Mouse (Mus musculus) stomach, embryonic 14.5 days (tissue): ENCODE data around the gene Zfp3. TPM values are rescaled to one million over a fixed set of nuclear protein-coding genes. Genes with fewer than 3 reads are reported as not detected.

Source experiments
- ATAC-seq: fragments of 200-750 bp; cut with Nextera tagmentation; 2 replicates; pipeline ENCODE4 v1.8.0; 2017; ENCODE audit warnings: low read depth, moderate TSS enrichment; ENCODE audit not compliant: insufficient number of reproducible peaks, insufficient read depth, low FRiP score
- H3K27ac ChIP-seq: fragments of 300-500 bp; sonication (generic); 2 replicates; pipeline ENCODE4 v1.5.1; 2014; ENCODE audit warnings: mild to moderate bottlenecking, low read length, moderate library complexity, mixed read lengths
- H3K27me3 ChIP-seq: fragments of 300-500 bp; sonication (generic); 2 replicates; pipeline ENCODE4 v1.6.1; 2014; ENCODE audit warnings: low read length, control low read depth, mixed read lengths; ENCODE audit not compliant: control insufficient read depth, insufficient read depth
- H3K36me3 ChIP-seq: fragments of 300-500 bp; sonication (generic); 2 replicates; pipeline ENCODE4 v1.6.1; 2014; ENCODE audit warnings: mild to moderate bottlenecking, control low read depth, low read length, moderate library complexity, mixed read lengths; ENCODE audit not compliant: control insufficient read depth, insufficient read depth
- H3K4me1 ChIP-seq: fragments of 300-500 bp; sonication (generic); 2 replicates; pipeline ENCODE4 v1.6.1; 2014; ENCODE audit warnings: low read length, control low read depth, mixed read lengths; ENCODE audit not compliant: control insufficient read depth, insufficient read depth
- H3K4me2 ChIP-seq: fragments of 300-500 bp; sonication (generic); replicated peaks from 2 replicates; pipeline ENCODE4 v1.6.1; 2014; ENCODE audit warnings: low read depth, low read length, control low read depth
- H3K4me3 ChIP-seq: fragments of 300-500 bp; sonication (generic); 2 replicates; pipeline ENCODE4 v1.5.1; 2014; ENCODE audit warnings: low read depth, low read length, control low read depth
- H3K9ac ChIP-seq: fragments of 300-500 bp; sonication (generic); replicated peaks from 2 replicates; pipeline ENCODE4 v1.6.1; 2014; ENCODE audit warnings: low read depth, mild to moderate bottlenecking, control low read depth, low read length, moderate library complexity, mixed read lengths
- H3K9me3 ChIP-seq: fragments of 300-500 bp; sonication (generic); 2 replicates; pipeline ENCODE4 v1.6.1; 2016; ENCODE audit warnings: low read depth, low read length, control low read depth; ENCODE audit not compliant: control insufficient read depth
- WGBS: fragments of 180-500 bp; shearing (Covaris S2); extraction: QIAGEN DNeasy Blood & Tissue Kit; methylation state at CpG from one replicate; pipeline ENCODE4 v1.1.7; 2014; 5-methylcytosine and 5-hydroxymethylcytosine counted together
- polyA plus RNA-seq: library from polyadenylated mRNA; unstranded; fragments of >200 nt; fragmentation: Nextera tagmentation; extraction: Ambion mirVana; gene quantifications from 2 replicates; pipeline ENCODE4 v1.2.1, GENCODE M21; 2014

Gene Zfp3
- polyA plus RNA-seq, 1 experiment from 2014 or later, result 4.5 TPM

DNA sequence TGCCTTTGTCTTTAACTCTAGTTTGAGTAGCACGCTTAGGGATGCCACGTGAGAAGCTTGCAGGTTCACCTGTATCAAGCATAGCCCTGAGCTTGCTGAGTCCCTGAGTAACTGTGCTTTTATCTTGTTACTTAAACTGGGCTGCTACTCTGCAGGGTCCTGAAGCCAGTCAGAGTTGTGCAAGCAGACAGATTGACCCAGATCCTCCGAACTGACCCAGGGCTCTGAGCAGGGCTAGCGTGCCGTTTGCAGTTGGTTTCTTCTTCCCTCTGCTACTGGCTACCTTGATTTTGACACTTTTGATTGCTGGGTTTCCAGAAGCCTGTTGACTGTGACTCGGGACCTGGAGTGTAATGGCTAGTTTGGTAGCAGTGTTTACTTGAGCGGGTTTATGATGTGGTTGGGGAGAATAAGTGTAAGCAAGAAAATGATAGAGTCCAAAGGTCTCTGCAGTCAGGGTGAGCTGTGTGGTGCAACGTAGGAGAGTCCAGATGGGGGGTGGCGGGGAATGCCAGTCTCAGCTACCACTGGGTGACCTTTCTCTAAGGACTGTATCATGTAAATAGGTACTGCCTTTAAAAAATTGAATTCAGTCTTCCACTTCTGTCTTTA, 33.5 kb upstream of the Zfp3 start:
- no peaks in the 10 kb centered on the region for H3K4me1 ChIP-seq
- no peaks in the 10 kb centered on the region for H3K27me3 ChIP-seq
- H3K9ac ChIP-seq, result no peak overlapping the region
- H3K9me3 ChIP-seq, result no peaks in the 10 kb centered on the region
- WGBS, result 69% methylated on average over 9 of the region's 9 CpGs
- H3K36me3 ChIP-seq, result peaks cover 34% of the 10 kb centered on the region
- no peak overlapping the region for H3K4me2 ChIP-seq
- H3K27ac ChIP-seq, result no peak overlapping the region
- ATAC-seq, result no peak
- no peak overlapping the region for H3K4me3 ChIP-seq

DNA sequence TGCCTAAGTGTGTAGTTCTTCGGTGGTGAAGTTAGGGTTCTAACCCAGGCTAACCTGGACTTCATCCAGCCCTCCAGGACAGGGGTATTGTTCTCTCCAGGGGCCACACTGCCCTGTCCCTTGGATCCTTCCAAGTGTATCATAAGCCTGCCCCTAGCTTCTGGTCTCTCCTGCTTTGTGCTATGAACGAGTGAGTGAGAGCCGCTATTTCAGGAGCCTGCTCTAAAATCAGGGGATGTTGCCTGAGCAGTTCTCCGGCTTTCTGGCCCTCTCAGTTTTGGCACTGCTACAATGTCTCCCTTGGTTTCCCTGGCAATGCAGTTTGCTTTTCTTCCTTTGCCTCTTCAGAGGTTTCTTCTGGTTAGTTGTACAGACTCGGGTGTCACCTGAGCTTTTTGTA, 32.8 kb upstream of the Zfp3 start:
- no peak overlapping the region for H3K4me2 ChIP-seq
- no peak overlapping the region for H3K27ac ChIP-seq
- no peaks in the 10 kb centered on the region for H3K27me3 ChIP-seq
- H3K4me3 ChIP-seq, result no peak overlapping the region
- WGBS, result 57% methylated on average over 5 of the region's 5 CpGs
- ATAC-seq, result no peak
- no peaks in the 10 kb centered on the region for H3K9me3 ChIP-seq
- no peak overlapping the region for H3K9ac ChIP-seq
- peaks cover 27% of the 10 kb centered on the region for H3K36me3 ChIP-seq
- no peaks in the 10 kb centered on the region for H3K4me1 ChIP-seq

DNA sequence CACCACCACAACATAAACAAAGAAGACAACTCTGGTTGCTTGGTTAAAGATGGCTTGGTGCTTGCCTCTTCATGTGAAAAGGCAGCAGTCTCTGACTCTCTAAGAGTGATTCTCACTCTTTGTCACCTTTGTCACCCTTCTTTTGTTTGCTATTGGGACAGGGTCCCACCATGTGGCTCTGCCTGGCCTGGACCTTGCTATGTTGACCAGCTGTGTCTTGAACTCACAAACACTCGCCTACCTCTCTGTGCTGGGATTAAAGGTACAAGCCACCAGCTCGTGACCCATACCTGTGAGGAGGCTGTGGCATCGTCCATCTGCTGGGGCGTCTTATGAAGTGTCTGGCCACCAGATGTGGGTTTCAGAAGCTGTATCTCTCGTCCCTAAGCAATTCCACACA, 30.8 kb upstream of the Zfp3 start:
- Histone ChIP-seq H3K4me2 (no peak overlapping the region), H3K9ac (no peak overlapping the region), H3K4me3 (no peak overlapping the region), H3K36me3 (peaks cover 6% of the 10 kb centered on the region; the same call in 1 of the 2 replicates), H3K27ac (no peak overlapping the region), H3K27me3 (no peaks in the 10 kb centered on the region), H3K9me3 (no peaks in the 10 kb centered on the region), H3K4me1 (no peaks in the 10 kb centered on the region)
- no peak for ATAC-seq
- WGBS, result 57% methylated on average over 5 of the region's 5 CpGs

DNA sequence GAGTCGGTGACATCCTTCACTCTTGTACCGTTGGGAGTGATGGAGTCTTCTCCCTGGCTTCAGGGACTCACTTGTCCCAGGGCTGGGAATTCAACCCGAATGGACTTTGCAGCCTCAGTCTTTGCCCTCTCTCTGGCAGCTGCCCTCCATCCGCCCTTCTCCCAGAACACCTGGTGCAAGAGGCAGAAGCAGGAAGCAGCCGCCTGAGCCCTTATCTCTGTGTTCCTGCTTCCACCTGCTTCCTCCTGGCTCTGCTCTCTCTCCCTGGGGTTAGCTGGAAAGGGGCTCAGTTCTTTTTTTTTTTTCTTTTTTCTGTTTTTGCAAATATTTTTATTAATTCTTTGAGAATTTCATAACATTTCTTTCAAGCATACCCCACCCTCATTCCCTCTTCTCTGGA, 26.3 kb upstream of the Zfp3 start:
- WGBS, result 48% methylated on average over 5 of the region's 5 CpGs
- ATAC-seq, result no peak
- Histone ChIP-seq H3K4me2 (no peak overlapping the region), H3K4me3 (no peak overlapping the region), H3K9ac (no peak overlapping the region), H3K27me3 (no peaks in the 10 kb centered on the region), H3K4me1 (no peaks in the 10 kb centered on the region), H3K36me3 (no peaks in the 10 kb centered on the region), H3K27ac (no peak overlapping the region), H3K9me3 (no peaks in the 10 kb centered on the region)

DNA sequence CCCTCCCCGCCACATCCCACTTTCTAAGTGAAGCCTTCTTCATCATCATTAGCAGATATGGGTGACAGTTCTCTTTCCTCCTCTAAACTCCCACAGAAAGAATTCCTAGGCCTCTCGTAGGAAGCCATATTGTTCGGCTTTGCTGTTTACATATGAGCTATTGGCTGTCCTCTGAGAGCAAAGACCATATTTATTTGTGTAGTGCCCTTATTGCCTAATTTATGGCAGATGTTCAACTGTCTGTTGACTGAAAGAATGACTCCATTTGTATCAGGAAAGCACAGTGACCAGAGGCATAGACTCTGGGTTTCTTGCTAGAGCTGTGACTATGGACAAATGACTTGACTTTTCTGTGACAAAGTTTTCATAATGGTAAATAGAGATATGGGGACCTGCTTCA, 22.4 kb upstream of the Zfp3 start:
- H3K9ac ChIP-seq, result no peak overlapping the region
- H3K9me3 ChIP-seq, result no peaks in the 10 kb centered on the region
- H3K27me3 ChIP-seq, result no peaks in the 10 kb centered on the region
- no peak overlapping the region for H3K27ac ChIP-seq
- no peaks in the 10 kb centered on the region for H3K4me1 ChIP-seq
- no peak overlapping the region for H3K4me2 ChIP-seq
- no peaks in the 10 kb centered on the region for H3K36me3 ChIP-seq
- H3K4me3 ChIP-seq, result no peak overlapping the region
- WGBS, result 80% methylated on average over 3 of the region's 3 CpGs
- no peak for ATAC-seq

DNA sequence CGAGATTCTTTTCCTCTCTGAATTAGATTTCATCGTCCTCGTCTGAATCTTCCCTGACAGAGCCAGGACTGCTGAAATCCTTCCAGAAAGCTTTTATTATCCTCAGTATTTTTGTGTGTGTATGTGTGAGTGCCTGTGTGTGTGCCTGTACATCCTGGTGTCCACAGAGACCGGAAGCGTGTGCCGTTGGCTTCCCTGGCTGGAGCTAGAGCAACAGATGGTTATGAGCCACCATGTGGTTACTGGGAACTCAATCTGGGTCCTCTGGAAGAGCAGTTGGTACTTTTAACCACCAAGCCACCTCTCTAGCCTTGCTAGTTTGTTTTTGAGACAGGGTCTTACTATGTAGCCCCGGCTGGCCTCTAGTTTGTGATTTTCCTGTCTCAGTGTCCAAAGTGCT, 21.9 kb upstream of the Zfp3 start:
- no peak overlapping the region for H3K27ac ChIP-seq
- H3K4me2 ChIP-seq, result no peak overlapping the region
- no peaks in the 10 kb centered on the region for H3K27me3 ChIP-seq
- H3K4me1 ChIP-seq, result no peaks in the 10 kb centered on the region
- no peaks in the 10 kb centered on the region for H3K36me3 ChIP-seq
- no peak overlapping the region for H3K9ac ChIP-seq
- no peak overlapping the region for H3K4me3 ChIP-seq
- H3K9me3 ChIP-seq, result no peaks in the 10 kb centered on the region
- ATAC-seq, result no peak
- 91% methylated on average over 7 of the region's 7 CpGs for WGBS

DNA sequence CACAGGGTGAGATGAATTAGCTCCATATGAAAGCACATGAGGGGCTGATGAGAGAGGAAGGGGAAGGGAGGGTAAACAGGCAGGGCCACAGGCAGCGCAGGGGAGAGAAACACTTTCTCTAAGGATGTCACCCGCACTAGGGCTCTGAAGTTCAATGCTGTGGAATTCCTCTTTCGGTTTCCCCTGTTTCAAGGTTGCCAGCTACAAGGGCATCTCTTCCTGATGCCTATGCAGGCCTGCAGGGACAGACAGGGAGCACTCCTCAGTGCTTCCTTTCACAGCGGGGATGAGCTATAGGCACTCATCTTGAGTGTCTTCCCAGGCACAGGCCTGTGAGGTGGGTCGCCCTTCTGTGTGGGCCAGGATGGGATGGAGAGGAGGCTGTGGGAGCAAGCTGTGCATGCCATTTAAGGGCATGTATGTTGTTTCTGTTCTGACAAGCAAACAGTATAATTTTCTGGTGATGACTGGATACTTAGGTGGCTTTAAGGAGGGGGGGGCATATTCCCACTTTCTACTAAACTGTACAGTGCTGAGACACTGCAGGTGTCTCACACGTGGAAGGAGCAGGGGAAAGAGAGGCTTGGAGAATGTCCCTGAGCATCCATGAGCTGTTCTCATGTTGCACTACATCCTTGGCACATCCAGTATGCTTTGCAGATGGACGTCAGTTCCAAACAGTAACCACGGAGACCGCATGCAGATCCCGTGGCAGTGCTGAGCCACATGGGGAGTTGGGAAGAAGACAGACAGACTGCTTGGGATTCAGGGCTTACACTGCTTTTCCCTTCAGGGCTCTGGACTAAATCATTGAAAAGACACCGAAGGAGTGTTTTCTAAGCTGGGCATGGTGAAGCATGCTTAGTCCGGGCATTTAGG, 21.2 kb upstream of the Zfp3 start:
- Histone ChIP-seq H3K4me3 (no peak overlapping the region), H3K4me2 (no peak overlapping the region), H3K36me3 (no peaks in the 10 kb centered on the region), H3K9me3 (no peaks in the 10 kb centered on the region), H3K27me3 (no peaks in the 10 kb centered on the region), H3K9ac (no peak overlapping the region), H3K27ac (no peak overlapping the region), H3K4me1 (no peaks in the 10 kb centered on the region)
- WGBS, result 78% methylated on average over 12 of the region's 12 CpGs
- no peak for ATAC-seq

DNA sequence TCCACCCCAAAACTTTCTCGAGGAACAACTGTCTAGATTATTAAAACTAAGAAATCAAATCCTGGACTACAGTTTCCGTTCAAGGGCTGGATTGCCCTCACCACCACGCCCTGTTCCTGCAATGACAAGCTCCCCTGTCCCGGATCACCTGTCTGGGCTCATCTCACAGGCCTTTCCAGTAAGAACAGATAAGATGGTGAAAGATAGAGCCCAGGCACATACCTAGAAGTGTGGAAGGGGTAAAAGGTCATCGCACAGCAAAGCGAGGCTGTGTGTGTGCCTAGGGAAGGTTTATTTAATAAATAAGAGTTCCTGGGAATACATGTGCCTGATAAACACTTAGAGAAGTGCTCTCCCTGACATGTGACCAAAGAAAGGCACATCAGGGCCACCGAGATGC, 18.4 kb upstream of the Zfp3 start:
- no peak overlapping the region for H3K9ac ChIP-seq
- H3K4me2 ChIP-seq, result no peak overlapping the region
- H3K4me1 ChIP-seq, result no peaks in the 10 kb centered on the region
- no peaks in the 10 kb centered on the region for H3K27me3 ChIP-seq
- no peak overlapping the region for H3K4me3 ChIP-seq
- no peaks in the 10 kb centered on the region for H3K9me3 ChIP-seq
- ATAC-seq, result no peak
- no peaks in the 10 kb centered on the region for H3K36me3 ChIP-seq
- no peak overlapping the region for H3K27ac ChIP-seq
- 72% methylated on average over 7 of the region's 7 CpGs for WGBS
